Mouse (Mus musculus) heart, adult 2 months (tissue): ENCODE measurements around the gene Rai14.

Experiments
- CTCF ChIP-seq: fragments of 200-600 bp; IDR thresholded peaks from 2 replicates; pipeline ENCODE4 v1.8.1; 2022; ENCODE audit warnings: antibody characterized with exemption, mild to moderate bottlenecking, moderate library complexity
- EP300 ChIP-seq: fragments of 200-500 bp; IDR thresholded peaks from 2 replicates; pipeline ENCODE4 v1.6.1; 2011; ENCODE audit warnings: low read depth, low read length, control low read depth; ENCODE audit not compliant: insufficient read depth
- POLR2A ChIP-seq: fragments of 200-500 bp; IDR thresholded peaks from 2 replicates; pipeline ENCODE4 v1.6.1; 2011; ENCODE audit warnings: mild to moderate bottlenecking, low read depth, low read length, control low read depth; ENCODE audit not compliant: insufficient read depth

DNA sequence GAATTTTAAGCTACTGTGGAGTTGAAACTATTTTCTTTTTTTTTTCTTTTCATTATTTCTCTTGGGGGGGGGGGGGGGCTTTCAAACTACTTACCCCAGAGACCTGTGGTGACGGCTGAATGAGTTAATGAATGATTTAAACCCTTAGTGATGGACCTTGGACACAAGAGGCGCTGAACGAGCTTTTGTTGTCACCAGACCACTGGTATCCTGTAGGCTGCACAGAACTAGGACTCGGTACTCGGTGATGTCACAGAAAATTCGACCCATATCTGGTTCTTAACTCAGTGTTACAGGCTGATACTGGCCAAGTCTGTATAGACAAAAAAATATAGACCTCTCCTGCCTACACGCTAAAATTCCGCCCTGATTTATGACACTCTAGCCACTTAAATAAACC is 69.3 kb downstream of the Rai14 start:
- no peak for TF ChIP-seq POLR2A
- no peak for TF ChIP-seq EP300
- no peak for TF ChIP-seq CTCF
